Mouse (Mus musculus): ENCODE data around the gene Abca8b.

GRCm38 (mm10) chr11:109898791-109899467 is 96.7 kb downstream of the Abca8b start:
- no peak for TF ChIP-seq POLR2A (IDR thresholded peaks at IDR 0.05; ENCODE audit: insufficient read length, low read depth)
- no peak for TF ChIP-seq TCF3 (IDR thresholded peaks at IDR 0.05; ENCODE audit: insufficient read length, low read depth)
- no peak for TF ChIP-seq POLR2AphosphoS2 (IDR thresholded peaks at IDR 0.05; ENCODE audit: insufficient read length, low read depth)
- no peak for TF ChIP-seq E2F4 (IDR thresholded peaks at IDR 0.05; ENCODE audit: insufficient read depth)
- no peak for TF ChIP-seq MYOG (IDR thresholded peaks at IDR 0.05; ENCODE audit: control insufficient read depth in 1 of 3, insufficient read depth in 1 of 3, insufficient read length in 2 of 3, low read depth in 2 of 3)
- TF ChIP-seq USF1 (IDR thresholded peaks at IDR 0.05; ENCODE audit: low read depth), result no peak
- no peak for TF ChIP-seq MAX (IDR thresholded peaks at IDR 0.05; ENCODE audit: low read depth)
- TF ChIP-seq TCF12 (IDR thresholded peaks at IDR 0.05; ENCODE audit: insufficient read depth, poor library complexity, severe bottlenecking), result no peak
- no peak for TF ChIP-seq CEBPB (IDR thresholded peaks at IDR 0.05; ENCODE audit: insufficient read depth, poor library complexity, severe bottlenecking)
- TF ChIP-seq SRF (IDR thresholded peaks at IDR 0.05; ENCODE audit: control insufficient read depth, insufficient read length, low read depth), result no peak
- TF ChIP-seq REST (IDR thresholded peaks at IDR 0.05; ENCODE audit: insufficient read depth, insufficient read length), result no peak
- TF ChIP-seq MYOD1 (IDR thresholded peaks at IDR 0.05; ENCODE audit: control insufficient read depth in 1 of 3, insufficient read length in 2 of 3, low read depth in 2 of 3), result no peak

Data from myocyte (in vitro differentiated cells).